Mouse (Mus musculus): Measurements from ENCODE around the gene Scrn3.

DNA sequence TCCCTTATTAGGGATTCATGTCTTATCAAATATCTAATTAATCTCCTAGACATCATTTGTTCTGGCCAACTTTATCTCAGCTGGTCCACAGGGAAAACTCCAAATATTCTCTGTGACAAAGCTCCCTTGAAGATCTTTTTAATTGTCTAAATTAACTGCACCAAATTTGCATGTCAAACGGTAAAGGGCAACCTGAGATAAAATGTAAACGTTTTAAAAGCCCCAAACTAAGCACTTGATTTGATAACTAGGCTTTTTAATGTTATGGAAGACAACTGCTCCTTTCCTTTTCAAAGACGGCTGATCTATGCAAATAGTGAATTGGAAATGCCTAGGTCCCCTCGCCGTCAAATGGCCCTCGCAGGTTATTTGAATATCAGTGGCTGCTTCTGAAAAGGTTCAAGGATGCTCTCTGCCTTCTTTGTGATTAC lies 36.2 kb upstream of the Scrn3 start:
- TF ChIP-seq CTCF (IDR thresholded peaks at IDR 0.05; ENCODE audit: borderline replicate concordance, insufficient read depth, low read depth, low read length) (no peak), POLR2A (IDR thresholded peaks at IDR 0.05; ENCODE audit: borderline replicate concordance, insufficient read depth, low read length) (no peak)

Measured in cerebellum, adult 2 months (tissue).